Mouse (Mus musculus) fat pad, adult 2 months (tissue): ENCODE measurements around the gene Cwf19l1.

Source experiments
- DNase-seq: peaks from one replicate; pipeline ENCODE4 v3.0.0-alpha.2; 2011; ENCODE audit warnings: low read depth, low spot score; ENCODE audit errors: extremely low read depth

Cwf19l1 gene

DNA sequence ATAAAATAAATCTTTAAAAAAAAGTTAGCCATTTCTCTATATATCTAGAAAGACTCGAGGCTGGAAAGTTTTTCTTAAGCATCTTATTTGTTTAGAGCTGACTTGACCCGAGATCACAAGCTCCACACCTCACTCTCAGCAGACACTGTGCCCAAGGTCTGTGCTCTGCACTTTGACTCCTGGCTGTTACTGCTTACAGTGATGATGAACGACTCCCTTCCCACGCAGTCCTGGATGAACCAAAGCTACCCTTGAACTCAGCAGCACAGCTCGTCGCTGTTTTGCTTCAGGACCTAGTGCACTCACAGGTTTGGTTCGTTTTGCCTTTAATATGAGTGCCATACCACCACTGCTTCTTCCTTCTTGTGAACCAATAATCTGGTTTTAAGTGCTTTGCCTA lies 71.9 kb downstream of the Cwf19l1 start:
- DNase-seq, result no peak

DNA sequence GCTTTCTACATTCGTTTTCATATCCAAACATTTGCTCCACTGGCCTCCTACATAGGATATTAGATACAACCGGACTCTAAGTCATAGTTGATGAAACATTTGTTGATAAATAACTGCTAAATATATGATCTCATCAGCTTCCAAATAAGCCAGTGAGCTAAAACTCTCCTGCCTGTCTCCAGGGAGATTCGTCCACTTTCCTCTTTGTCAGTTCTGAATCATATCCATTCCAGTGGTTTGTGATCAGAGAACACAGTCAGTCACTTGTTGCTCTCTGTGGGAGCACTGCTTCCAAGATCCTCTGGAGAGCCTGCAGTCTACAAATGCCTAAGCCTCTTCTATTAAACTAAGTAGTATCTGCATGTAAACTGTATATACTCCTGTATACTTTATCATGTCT lies 75.5 kb downstream of the Cwf19l1 start:
- no peak for DNase-seq
